Mouse (Mus musculus): ENCODE data around the gene Ramp3.
"Not testable (repeated sequence)": the region's sequence is repeated elsewhere in the genome, so short reads cannot be mapped to it uniquely, and the experiment has no call there.

Gene Ramp3

GRCm38 (mm10) chr11:6658271-6658670, at the start of gene Ramp3:
TSS of gene Ramp3 (plus strand) at chr11:6658521.
- DNase-seq (ENCODE audit: low read depth, low spot score), result no peak

GRCm38 (mm10) chr11:6615250-6616205, 42.8 kb upstream of the Ramp3 start:
- no peak for DNase-seq (ENCODE audit: low read depth, low spot score)

- DNase-seq (ENCODE audit: low read depth, low spot score), result no peak
These were observed 34.6 kb upstream of the Ramp3 start for GRCm38 (mm10) chr11:6623704-6624103.

- DNase-seq (ENCODE audit: low read depth, low spot score), result no peak
These were observed 33.5 kb upstream of the Ramp3 start for GRCm38 (mm10) chr11:6624619-6625382.

GRCm38 (mm10) chr11:6625478-6626387, 32.6 kb upstream of the Ramp3 start, which contains the start of gene Tbrg4:
TSS of gene Tbrg4 (minus strand) at chr11:6626067.
- peak; percentile 93 for DNase-seq (ENCODE audit: low read depth, low spot score)

GRCm38 (mm10) chr11:6626388-6626772, 31.9 kb upstream of the Ramp3 start:
- DNase-seq (ENCODE audit: low read depth, low spot score), result no peak

GRCm38 (mm10) chr11:6627731-6628130, 30.6 kb upstream of the Ramp3 start:
- no peak for DNase-seq (ENCODE audit: low read depth, low spot score)

- peak; percentile 81 for DNase-seq (ENCODE audit: low read depth, low spot score)
These were observed 29.8 kb upstream of the Ramp3 start for GRCm38 (mm10) chr11:6628568-6628967.

- DNase-seq (ENCODE audit: low read depth, low spot score), result peak; percentile 56
These were observed 28.7 kb upstream of the Ramp3 start for GRCm38 (mm10) chr11:6629655-6630054.

GRCm38 (mm10) chr11:6636150-6636549, 22.2 kb upstream of the Ramp3 start:
- no peak for DNase-seq (ENCODE audit: low read depth, low spot score)

- DNase-seq (ENCODE audit: low read depth, low spot score), result no peak
These were observed 19.8 kb upstream of the Ramp3 start, which contains the start of gene Wap for GRCm38 (mm10) chr11:6638537-6638936. TSS of gene Wap (minus strand) at chr11:6638637.

GRCm38 (mm10) chr11:6639072-6639471, 19.2 kb upstream of the Ramp3 start:
- no peak for DNase-seq (ENCODE audit: low read depth, low spot score)

GRCm38 (mm10) chr11:6644566-6644965, 13.8 kb upstream of the Ramp3 start:
- no peak for DNase-seq (ENCODE audit: low read depth, low spot score)

- no peak for DNase-seq (ENCODE audit: low read depth, low spot score)
These were observed 10.2 kb upstream of the Ramp3 start for GRCm38 (mm10) chr11:6647831-6648724.

GRCm38 (mm10) chr11:6650519-6650918, 7.8 kb upstream of the Ramp3 start:
- DNase-seq (ENCODE audit: low read depth, low spot score), result no peak

- not testable (repeated sequence) for DNase-seq (ENCODE audit: low read depth, low spot score)
These were observed 5.3 kb upstream of the Ramp3 start for GRCm38 (mm10) chr11:6652978-6653377.

- DNase-seq (ENCODE audit: low read depth, low spot score), result peak; percentile 91
These were observed 3.4 kb upstream of the Ramp3 start for GRCm38 (mm10) chr11:6654903-6655302.

GRCm38 (mm10) chr11:6661206-6661605, 2.9 kb downstream of the Ramp3 start:
- DNase-seq (ENCODE audit: low read depth, low spot score), result no peak

- DNase-seq (ENCODE audit: low read depth, low spot score), result peak; percentile 50
These were observed 8.3 kb downstream of the Ramp3 start for GRCm38 (mm10) chr11:6666634-6667033.

- DNase-seq (ENCODE audit: low read depth, low spot score), result no peak
These were observed 10.7 kb downstream of the Ramp3 start for GRCm38 (mm10) chr11:6669041-6669440.
